Mouse (Mus musculus) CD4-positive, CD25-positive, alpha-beta regulatory T cell, adult 4 months (primary cell): Measurements from ENCODE around the gene Rnf225. TPM values are rescaled to one million over a fixed set of nuclear protein-coding genes. Genes with fewer than 3 reads are reported as not detected.

Experiments
- polyA plus RNA-seq, 2 experiments: library from polyadenylated mRNA; unstranded; fragments of 100-300 nt; shearing (Covaris generic); gene quantifications; one replicate each; pipeline ENCODE4 v1.2.1; 2017

The Rnf225 gene
- polyA plus RNA-seq, 2 experiments from 2014 or later, result not detected

Other genes starting within 250 kb of the Rnf225 start
- gene Vmn2r55, start 242.4 kb upstream of the Rnf225 start, polyA plus RNA-seq, result not detected
- gene Vmn2r56, start 192.4 kb upstream of the Rnf225 start, polyA plus RNA-seq, result not detected
- 1 to 10 TPM in 1 of 2 experiments, under 1 TPM in 1; 0.42 to 1.4 TPM for gene Zscan18, start 123.8 kb upstream of the Rnf225 start, polyA plus RNA-seq
- gene Zfp329, start 108.6 kb upstream of the Rnf225 start, polyA plus RNA-seq, result 10 to 100 TPM; 20.0 to 22.4 TPM
- 100 to 1,000 TPM in 1 of 2 experiments, 10 to 100 TPM in 1; 91.9 to 118 TPM for gene Zfp110, start 92.7 kb upstream of the Rnf225 start, polyA plus RNA-seq
- 1 to 10 TPM; 1.0 to 1.7 TPM for gene Zfp128, start 46.2 kb upstream of the Rnf225 start, polyA plus RNA-seq
- gene Zscan22, start 29.6 kb upstream of the Rnf225 start, polyA plus RNA-seq, result 10 to 100 TPM in 1 of 2 experiments, 1 to 10 TPM in 1; 8.2 to 15.0 TPM
- gene Rps5, start 5.1 kb upstream of the Rnf225 start, polyA plus RNA-seq, result 1,000 to 10,000 TPM; 2,766 to 2,852 TPM
- 1 to 10 TPM; 2.2 to 2.7 TPM for gene Zfp324, start 38.4 kb downstream of the Rnf225 start, polyA plus RNA-seq
- gene Zfp446, start 50.4 kb downstream of the Rnf225 start, polyA plus RNA-seq, result 1 to 10 TPM; 3.8 to 5.7 TPM
- gene Slc27a5, start 70.8 kb downstream of the Rnf225 start, polyA plus RNA-seq, result under 1 TPM in 1 of 2 experiments, not detected in 1; 0.54 TPM
- 10 to 100 TPM; 37.1 to 75.2 TPM for gene Trim28, start 71.7 kb downstream of the Rnf225 start, polyA plus RNA-seq
- gene Zbtb45, start 82.6 kb downstream of the Rnf225 start, polyA plus RNA-seq, result 1 to 10 TPM; 5.6 to 7.4 TPM
- gene Chmp2a, start 107.4 kb downstream of the Rnf225 start, polyA plus RNA-seq, result 100 to 1,000 TPM; 259 to 278 TPM
- gene Ube2m, start 110.9 kb downstream of the Rnf225 start, polyA plus RNA-seq, result 10 to 100 TPM in 1 of 2 experiments, 1 to 10 TPM in 1; 7.9 to 14.3 TPM
- gene Mzf1, start 127.3 kb downstream of the Rnf225 start, polyA plus RNA-seq, result under 1 TPM; 0.35 to 0.84 TPM
- gene Vmn1r85, start 167.8 kb downstream of the Rnf225 start, polyA plus RNA-seq, result not detected
- under 1 TPM in 1 of 2 experiments, not detected in 1; 0.05 TPM for gene Vmn1r86, start 192.5 kb downstream of the Rnf225 start, polyA plus RNA-seq
- gene Vmn1r87, start 212.7 kb downstream of the Rnf225 start, polyA plus RNA-seq, result not detected
- under 1 TPM in 1 of 2 experiments, not detected in 1; 0.08 TPM for gene Vmn1r88, start 232.2 kb downstream of the Rnf225 start, polyA plus RNA-seq